Mouse (Mus musculus) cerebellum, adult 2 months (tissue): Measurements from ENCODE around the gene Tcf12.

Source experiments
- CTCF ChIP-seq: fragments of 200-500 bp; IDR thresholded peaks from 2 replicates; pipeline ENCODE4 v1.5.1; 2011; ENCODE audit warnings: low read depth, mild to moderate bottlenecking, control low read depth, low read length, moderate library complexity, borderline replicate concordance; ENCODE audit not compliant: insufficient read depth
- POLR2A ChIP-seq: fragments of 200-500 bp; IDR thresholded peaks from 2 replicates; pipeline ENCODE4 v1.6.1; 2011; ENCODE audit warnings: low read length, control low read depth, borderline replicate concordance; ENCODE audit not compliant: insufficient read depth

DNA sequence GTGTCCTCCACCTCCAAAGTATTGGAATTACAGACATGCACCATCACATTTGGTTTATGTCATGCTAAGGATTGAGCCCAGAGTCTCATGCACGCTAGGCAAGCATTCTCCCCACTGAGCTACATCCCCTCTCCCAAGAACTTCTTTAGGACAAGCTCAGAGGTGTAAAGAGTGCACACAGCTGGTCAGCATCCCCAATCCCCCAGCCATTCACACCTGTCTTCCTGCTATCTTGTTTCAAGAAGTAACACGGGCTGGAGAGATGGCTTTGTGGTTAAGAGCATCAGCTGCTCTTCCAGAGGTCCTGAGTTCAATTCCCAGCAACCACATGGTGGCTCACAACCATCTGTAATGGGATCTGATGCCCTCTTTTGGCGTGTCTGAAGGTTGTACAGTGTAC lies 295.6 kb downstream of the Tcf12 start:
- TF ChIP-seq POLR2A = no peak
- no peak for TF ChIP-seq CTCF
